Mouse (Mus musculus) skeletal muscle tissue, adult 2 months (tissue): ENCODE data around the gene Snhg11.
A peak's percentile ranks its signal among the peaks of the same experiment; 100 is the strongest.
"Not testable (repeated sequence)": the region's sequence is repeated elsewhere in the genome, so short reads cannot be mapped to it uniquely, and the experiment has no call there.

Source experiments
- DNase-seq: peaks from one replicate; pipeline ENCODE4 v3.0.0-alpha.2; 2012; ENCODE audit warnings: low read depth, low spot score

Snhg11 gene

DNA sequence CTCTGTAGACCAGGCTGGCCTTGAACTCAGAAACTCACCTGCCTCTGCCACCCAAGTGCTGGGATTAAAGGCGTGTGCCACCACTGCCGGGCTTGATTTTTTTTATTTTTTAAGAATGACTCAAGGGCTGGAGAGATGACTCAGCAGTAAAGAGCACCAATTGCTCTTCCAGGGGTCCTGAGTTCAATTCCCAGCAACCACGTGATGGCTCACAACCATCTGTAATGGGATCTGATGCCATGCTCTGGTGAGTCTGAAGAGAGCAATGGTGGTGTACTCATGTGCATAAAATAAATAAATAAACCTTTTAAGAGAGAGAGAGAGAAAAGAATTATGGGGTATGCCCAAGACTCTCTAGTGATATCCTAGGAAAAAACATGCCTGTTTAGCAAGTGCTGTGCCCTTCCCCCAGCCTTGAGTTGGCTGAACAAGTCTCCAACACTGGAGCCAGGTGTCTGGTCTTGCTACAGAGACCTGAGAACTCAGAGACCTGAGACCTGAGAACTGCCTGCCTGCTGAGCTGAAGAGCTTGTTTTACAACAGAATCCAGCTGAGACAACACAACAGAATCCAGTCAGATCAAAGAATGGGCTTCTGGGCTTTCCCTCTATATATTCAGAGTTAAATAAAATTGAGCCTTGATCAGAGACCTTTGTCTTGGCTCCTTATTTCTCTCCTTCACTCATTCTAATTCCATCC lies 5.8 kb upstream of the Snhg11 start:
- no peak for DNase-seq

DNA sequence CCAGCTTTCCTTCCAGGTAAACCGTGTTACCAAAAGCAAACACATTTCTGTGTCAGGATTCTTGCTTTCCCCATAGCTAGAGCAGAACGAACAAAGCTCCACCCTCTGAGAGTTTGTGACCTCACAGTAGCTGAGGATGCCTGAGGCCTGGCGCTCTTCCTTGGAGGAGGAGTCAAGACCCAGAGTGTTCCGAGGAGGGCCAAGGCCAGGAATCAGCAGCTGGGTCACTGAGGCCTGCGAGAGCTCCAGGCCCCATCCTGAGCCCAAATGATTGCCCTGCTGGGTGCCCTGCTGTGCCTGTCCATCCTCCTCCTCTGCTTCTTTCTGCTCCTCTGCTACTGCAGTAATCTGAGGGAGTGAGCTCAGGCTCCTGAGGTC lies 5.3 kb upstream of the Snhg11 start:
- peak; percentile 27 for DNase-seq

DNA sequence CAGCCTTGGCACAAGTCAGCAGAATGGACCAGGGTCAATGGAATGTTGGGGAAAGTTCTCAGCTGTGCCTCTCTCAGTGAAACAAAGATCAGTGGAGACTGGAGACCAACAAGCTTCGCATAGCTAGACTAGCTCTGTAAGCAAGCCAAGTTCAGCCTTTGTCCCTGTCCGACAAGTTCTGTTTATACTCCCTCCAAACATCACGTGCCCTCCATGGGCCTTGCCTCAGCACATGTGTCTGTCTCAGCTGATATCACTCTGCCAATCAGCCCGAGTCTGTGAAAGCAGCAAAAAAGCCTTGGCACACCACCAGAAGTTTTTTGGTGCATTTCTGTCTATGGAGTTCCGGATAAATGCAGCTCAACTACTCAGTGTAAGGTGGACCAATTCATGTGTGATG lies 2.4 kb upstream of the Snhg11 start:
- no peak for DNase-seq

DNA sequence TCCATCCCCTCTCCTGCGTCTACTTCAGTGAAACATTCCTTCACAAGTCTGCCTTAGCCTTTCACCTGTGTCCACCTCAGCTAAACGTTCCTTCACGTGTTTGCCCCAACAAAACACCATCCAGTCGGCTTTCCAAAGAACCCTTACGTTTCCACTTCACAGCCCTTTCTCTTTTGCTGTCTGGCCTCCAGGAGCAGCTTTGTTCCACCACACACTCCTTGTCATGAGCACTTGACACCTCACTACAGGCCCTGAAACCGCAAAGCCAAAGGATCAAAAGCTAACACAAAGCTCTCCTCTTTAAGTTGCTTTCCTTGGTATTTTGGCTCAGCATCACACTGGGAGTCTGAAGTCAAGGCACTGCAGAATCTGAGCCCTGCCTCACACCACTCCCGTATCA lies 1.9 kb upstream of the Snhg11 start:
- no peak for DNase-seq

DNA sequence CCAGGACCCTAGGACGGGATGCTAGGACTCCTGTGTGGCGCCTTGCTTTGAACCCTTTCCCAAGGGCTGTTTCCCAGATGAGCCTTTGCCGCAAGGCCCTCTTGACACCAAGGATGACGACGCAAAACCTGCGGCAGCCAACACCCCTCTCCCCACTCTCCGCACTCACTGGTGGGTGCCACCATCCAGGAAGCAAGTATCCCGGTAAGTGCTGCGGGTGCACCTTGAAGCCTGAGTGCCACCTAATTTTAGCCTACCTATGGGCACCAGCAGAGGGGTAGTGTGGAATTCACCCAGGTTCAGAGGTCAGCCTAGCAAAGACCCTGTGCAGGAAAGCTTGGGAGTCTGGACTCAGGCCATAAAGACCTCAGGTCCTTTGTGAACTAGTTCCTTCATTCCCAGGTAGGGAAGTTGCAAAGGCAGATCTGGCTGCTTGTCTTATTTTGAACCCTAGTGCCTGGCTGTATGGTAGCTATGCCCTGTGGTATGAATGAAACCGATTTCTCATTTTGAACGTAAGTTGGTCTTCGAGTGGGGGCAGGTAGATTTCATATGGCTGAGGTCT lies 767 bp downstream of the Snhg11 start:
- no peak for DNase-seq

DNA sequence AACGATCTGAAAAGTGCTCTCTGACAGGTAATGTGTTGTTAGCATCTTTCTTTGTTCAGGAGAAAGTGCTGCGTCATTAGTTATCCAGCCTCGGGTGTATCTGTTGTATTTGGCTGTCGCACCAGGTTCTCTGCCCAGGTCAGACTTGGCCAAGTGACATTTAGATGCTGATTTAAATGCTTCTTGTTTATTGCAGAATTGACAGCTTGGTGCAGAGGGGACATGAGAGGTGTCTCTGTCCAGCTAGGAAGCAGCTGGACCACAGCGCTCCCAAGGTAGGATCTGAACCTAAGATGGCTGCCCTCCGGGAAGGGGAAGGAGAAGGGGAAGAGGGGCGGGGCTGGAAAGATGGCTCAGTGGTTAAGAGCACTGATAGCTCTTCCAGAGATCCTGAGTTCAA lies 1.4 kb downstream of the Snhg11 start:
- DNase-seq, result no peak

DNA sequence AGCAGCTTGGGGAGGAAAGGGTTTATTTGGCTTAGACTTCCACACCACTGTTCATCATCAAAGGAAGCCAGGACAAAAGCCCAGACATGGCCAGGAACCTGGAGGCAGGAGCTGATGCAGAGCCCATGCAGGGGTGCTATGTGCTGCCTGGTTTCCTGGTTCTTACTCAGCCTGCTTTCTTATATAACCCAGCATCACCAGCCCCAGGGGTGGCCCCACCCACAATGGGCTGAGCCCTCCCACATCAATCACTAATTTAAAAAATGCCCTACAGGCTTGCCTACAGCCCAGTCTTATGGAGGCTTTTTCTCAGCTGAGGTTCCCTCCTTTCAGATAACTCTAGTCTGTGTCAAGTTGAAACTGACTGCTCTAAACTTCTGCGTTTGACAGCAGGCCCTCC lies 2.4 kb downstream of the Snhg11 start:
- no peak for DNase-seq

DNA sequence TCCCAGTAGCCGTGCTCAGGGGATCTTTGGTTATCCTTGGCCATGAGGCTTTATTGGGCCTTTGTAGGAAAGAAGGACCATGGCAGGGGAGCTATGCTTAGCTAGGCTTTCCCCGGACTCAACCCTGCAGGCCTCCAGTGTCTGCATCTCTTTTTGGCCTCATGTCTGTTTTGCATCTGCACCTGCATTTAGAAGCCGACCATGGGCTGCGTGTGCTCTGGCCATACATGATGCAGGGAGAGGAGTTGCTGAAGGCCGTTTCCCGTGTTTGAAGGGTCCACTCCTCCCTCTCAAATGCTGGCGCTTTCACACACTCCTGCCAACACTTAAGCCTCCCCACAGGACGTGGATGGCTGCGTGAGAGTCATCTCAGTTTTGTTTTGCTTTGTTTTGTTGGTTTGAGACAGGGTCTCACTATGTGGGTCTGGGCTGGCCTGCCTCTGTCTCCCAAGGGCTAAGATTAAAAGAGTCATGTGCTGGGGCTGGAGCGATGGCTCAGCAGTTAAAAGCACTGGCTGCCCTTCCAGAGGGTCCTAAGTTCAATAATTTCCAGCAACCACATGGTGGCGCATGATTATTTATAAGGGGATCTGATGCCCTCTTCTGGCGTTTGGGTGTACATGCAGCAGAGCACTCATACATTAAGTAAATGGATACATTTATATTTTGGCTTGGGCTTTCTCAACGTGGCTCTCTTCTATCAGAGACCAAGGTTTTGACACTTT lies 4.1 kb downstream of the Snhg11 start:
- DNase-seq, result peak; percentile 27

DNA sequence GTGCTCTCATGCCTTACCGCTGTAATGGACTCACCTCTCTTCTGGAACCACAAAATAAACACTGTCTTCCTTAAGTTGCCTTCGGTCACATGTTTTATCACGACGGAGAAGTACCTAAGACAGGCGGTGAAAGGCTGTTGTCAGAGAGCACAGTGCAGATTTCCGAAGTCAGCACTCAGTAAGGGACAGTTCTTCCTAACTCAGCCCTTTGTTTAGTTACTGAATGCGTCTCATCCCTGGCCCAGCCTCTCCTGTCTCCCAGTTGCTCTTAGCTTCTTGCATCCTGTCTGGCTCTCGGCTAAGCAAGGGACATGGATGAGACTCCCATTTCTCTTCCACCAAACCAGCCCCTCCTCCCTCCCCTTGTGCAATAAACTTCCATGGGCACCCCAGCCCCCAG lies 10.6 kb downstream of the Snhg11 start:
- no peak for DNase-seq

DNA sequence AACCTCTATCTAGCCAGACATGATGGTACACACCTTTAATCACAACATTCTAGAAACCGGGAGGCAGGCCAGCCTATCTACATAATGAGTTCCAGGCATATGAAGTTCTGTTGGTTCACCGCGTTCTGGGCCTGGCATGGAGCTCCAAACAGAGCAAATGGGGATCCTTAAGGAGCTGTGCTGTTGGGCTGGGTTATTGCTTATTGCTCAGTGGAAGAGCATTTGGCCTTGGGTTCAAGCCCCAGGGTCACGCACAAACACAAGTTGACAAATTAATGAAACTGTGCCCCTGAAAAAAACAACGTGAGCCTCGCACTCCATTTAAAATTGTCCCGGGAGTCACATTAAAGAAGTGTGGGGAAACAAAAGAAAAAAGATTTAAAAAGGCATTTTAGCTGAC lies 14.0 kb downstream of the Snhg11 start:
- DNase-seq, result no peak

DNA sequence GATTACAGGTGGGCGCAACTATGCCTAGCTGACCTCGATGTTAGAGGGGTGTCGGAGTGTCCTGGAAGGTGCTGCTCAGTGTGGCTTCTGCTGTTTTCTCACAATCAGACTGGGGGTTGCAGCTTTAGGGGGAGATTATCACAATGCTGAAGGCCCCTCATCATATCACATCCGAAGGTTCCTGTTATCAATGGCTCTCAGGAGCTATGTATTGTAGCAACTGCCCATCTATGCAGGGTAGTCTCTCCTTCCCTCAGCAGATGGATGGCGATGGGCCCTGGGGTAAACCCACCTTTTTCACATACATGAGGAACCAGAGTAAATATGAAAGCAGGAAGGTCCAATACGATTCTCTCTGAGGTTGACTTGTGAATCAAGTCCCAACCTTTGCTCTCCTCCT lies 20.9 kb downstream of the Snhg11 start:
- no peak for DNase-seq

DNA sequence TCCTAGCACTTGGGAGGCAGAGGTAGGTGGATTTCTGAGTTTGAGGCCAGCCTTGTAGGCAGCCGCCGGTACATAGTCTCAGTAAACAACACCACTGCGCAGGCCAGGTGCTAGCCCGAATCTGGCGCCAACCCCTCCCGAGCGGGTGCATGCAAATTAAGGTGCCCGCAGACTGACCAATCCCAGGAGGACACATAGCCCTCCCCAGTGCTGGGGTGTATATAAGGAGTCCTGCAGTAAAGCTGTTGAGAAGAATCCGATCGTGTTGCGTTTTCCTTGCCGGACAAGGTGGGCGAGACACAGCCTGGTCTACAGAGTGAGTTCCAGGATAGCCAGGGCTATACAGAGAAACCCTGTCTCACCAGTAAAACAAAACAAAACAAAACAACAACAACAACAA lies 21.7 kb downstream of the Snhg11 start:
- not testable (repeated sequence) for DNase-seq

DNA sequence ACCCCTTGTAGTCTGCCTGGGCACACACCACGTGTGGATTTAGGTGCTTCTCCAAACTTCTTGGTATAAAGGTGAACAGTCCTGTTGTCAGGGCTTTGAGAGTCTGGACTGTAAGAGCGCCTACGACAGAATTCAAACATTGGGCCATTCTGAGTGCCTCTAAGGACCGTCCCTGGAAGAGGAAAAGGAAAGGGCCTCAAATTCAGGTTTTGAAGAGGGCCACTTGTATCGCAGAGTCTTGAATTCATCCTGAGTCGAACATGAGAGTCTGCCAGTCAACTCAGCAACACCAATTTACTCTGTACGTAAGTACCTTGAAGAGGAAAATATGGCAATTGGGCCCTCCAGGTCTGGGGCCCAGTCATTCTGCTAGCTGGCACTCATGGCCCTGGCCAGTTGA lies 27.5 kb downstream of the Snhg11 start:
- no peak for DNase-seq

DNA sequence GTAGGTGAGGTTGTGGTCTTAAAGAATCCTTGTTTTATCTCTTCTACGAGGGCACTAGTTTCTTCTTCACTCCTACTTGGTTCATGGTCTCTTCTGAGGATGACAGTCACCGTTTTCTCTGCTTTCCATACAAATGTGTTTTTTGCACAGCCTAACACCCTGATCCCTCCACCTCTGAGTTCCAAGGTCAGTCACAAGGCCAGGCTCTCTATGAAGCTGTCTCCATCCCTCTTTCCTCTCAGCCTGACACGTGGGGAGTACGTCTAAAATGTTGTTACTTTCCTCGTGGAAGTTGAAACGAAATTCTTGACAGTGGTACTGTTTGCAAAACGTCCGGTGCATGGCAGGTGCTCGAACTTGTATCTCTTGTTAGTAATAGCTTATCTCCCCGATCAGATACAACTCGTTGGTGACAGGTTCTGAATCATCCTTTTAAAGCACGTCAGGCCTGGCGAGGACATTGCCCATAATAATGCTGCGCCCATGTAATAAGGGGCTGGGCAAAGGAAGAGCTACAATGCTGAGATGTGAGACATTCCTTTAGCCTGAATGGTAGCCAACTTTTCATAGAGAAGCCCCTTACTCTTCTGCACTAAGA lies 33.7 kb downstream of the Snhg11 start:
- no peak for DNase-seq

DNA sequence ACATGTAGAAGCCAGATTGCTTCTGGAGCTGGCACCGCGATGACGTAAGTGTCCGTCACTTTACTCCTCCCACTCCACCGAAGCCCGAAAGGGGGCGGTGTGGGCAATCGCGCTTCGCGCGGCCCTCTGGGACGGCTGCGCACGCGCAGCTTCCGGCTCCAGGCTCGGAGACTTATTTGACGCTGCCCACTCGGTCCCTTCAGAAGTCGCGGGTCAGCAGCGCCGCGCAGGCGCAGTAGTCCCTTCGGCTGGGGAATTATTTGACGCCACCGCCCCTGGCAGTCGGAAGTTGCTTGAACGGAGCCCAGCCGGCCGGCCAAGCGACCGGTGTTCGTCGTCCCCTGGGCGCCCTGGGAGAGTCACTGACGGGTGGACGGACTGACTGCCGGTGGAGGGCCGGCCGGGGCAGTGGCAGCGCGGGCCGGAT lies 34.2 kb downstream of the Snhg11 start, which contains the start of gene Ralgapb:
TSS of gene Ralgapb (plus strand) at position 254 of the 427 bp plus-strand sequence.
- peak; percentile 100 for DNase-seq

DNA sequence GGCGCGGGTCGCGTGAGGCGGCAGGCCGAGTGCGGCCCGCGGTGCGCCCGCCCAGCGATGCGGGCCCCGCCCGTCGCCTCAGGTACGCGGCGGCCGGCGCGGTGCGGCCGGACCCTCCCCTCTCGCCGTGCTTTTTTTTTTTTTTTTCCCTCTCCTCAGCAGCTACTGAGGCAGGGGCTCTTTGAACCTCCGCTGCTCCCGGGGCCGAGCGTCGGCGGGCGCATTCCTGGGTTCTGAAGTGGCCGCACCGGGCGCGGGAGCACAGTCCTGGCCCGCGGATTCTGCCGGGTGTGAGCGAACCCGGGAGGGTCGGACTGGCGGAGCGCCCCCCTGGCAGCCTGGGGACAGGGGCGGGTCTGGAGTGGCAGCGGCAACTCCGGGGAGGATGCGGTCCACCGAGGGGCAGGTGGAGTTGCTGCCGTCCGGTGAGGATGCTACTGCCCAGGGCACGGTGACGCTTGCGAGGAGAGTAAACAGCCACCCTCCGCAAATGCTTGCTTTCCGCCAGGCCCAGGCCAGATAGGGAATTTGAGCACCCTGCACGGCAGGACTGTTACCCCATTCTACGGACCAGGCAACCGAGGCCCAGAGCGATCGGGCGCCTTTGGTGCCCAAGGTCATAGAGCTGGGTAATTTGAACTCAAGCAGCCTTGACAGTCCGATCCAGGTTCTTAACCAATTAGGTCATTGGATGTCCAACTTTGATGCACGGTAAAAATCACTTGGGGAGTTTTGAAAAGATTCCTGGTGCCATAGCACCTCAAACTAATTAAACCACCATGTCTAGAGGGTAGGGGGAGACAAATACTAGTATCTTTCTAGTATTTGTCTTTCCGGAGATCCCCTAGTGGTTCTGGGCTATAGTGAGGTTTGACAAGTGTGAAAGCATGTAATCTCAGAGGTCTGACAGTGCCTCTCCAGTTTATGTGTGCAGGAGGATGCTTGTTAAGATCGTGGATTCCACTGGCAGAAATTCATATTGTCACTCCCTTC lies 34.9 kb downstream of the Snhg11 start:
- DNase-seq, result peak; percentile 10

DNA sequence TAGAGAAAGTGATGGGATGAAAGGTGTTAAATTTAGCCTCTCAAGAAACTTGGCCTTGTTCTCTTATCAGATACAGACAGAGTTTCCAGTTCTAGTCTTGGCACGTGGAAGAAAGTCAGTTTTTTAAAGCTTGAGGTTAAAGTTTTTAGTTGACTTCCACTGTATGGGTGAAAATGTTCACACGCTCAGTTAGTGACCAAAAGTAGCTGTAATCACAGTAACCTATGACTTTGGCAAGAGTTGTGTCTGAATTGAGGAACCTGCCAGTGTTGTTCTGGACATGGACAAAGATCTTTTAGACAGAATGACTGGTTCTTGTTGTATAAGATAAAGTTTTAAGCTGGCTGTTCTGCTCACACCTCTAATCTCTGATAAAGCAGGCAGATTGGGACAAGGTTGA lies 37.8 kb downstream of the Snhg11 start:
- DNase-seq, result no peak

DNA sequence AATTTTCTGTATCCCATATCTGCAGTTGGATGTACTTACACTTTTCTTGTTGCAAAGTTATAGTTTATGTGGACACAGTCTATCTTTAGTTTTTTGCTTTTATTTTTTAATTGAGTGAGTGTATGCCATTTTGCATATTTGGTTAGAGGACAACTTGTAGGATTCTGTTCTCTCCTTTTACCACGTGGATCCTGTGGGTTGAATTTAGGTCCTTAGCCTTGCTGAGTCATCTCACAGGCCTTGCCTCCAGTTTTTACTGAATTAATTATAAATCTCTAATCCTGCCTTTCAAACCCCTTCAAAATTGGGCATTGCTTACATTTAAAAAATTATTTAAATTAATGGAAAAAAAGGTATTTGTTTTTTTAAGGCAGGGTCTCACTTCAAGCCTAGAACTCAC lies 40.4 kb downstream of the Snhg11 start:
- DNase-seq, result no peak

DNA sequence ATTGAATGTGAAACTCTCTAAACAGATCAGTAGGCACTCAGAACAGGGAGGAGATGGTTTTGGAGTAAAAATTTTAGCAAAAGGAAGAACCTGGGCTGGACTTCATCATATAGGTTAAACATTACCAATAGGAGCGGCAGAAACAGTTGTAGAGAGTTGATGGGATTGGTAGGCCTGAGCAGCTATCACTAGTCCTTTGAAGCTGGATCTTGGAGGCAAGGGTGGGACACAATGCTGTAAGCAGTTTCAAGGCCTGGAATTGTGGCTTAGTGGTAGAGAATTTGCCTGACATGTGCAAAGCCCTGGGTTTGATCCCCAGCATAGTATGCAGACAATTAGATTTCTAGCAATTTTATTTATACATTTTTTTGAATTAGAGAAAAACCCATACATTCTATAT lies 43.2 kb downstream of the Snhg11 start:
- no peak for DNase-seq
